In genomic region chr10:61063271-61063864, GRCm38 (mm10) we compare ENCODE assay signal across 30 mouse cellular contexts. TPM values are rescaled to one million over a fixed set of nuclear protein-coding genes. Genes with fewer than 3 reads are reported as not detected.
DNase-seq lines count a peak whose midpoint lies in the region; ATAC-seq and TF ChIP-seq lines count a peak whose summit lies in the region.
"Had no signal": no experiment of that assay in that cellular context is flagged by ENCODE, and none has a peak within 500 bp of the region (broad histone marks: within the 10 kb centered on the region; RNA-seq: fewer than 3 reads in every experiment).

No protein-coding gene starts in this region.

- no peak overlapping the region for H3K27ac ChIP-seq in heart, embryonic 11.5 days (ENCODE audit: low read depth, low read length)
- peak overlapping the region; percentile 37 for H3K27ac ChIP-seq in ES-E14 (ENCODE audit: insufficient read depth, low read depth, low read length, poor library complexity, severe bottlenecking)
- peak overlapping the region; percentile 77 for H3K27ac ChIP-seq in limb, embryonic 10.5 days
- no peak overlapping the region for H3K27ac ChIP-seq in forebrain, embryonic 15.5 days (replicated peaks)
- H3K27ac ChIP-seq: forebrain, embryonic 13.5 days; gastrocnemius, adult 2 months; heart, adult 2 months; heart, embryonic 15.5 days; hindbrain, embryonic 14.5 days; hindbrain, postnatal 0 days had no signal

- peaks cover 20% of the 10 kb centered on the region for H3K4me1 ChIP-seq in heart, embryonic 11.5 days (ENCODE audit: control insufficient read depth, insufficient read depth, low read length)
- H3K4me1 ChIP-seq in E14TG2a.4 (replicated peaks; ENCODE audit: low read depth, low read length) = peaks cover 79% of the 10 kb centered on the region
- peaks cover 5 to 45% of the 10 kb centered on the region in 2 experiments for H3K4me1 ChIP-seq in ES-E14 (ENCODE audit: control insufficient read depth in 2 of 2, insufficient read depth in 2 of 2, low read length in 2 of 2, poor library complexity in 1 of 2)
- H3K4me1 ChIP-seq in limb, embryonic 10.5 days = peaks cover 63% of the 10 kb centered on the region
- peaks cover 11% of the 10 kb centered on the region; the same call in 1 of the 2 replicates for H3K4me1 ChIP-seq in forebrain, embryonic 15.5 days

- H3K9me3 ChIP-seq in heart, embryonic 11.5 days (replicated peaks; ENCODE audit: control insufficient read depth, low read length) = no peaks in the 10 kb centered on the region
- H3K9me3 ChIP-seq in E14TG2a.4 (ENCODE audit: low read length) (no peaks in the 10 kb centered on the region), ES-E14 (ENCODE audit: control insufficient read depth, insufficient read depth, low read depth, low read length) (no peaks in the 10 kb centered on the region)
- H3K9me3 ChIP-seq in limb, embryonic 10.5 days (replicated peaks) = no peaks in the 10 kb centered on the region
- no peaks in the 10 kb centered on the region for H3K9me3 ChIP-seq in forebrain, embryonic 15.5 days
- H3K9me3 ChIP-seq: forebrain, embryonic 10.5 days; forebrain, embryonic 13.5 days; heart, embryonic 12.5 days; heart, embryonic 15.5 days; hindbrain, embryonic 10.5 days had no signal

- in situ Hi-C loops in ES-E14 (cut with MboI; ENCODE audit: low sequenced_read_pairs in 2 of 2, unreplicated experiment in 2 of 2) = loop anchor here (10.0 to 25.0 kb wide), 2 partner anchors 276 to 279 kb away; no protein-coding TSS in a partner anchor

- TF ChIP-seq CTCF in E14TG2a.4 (conservative IDR thresholded peaks at IDR 0.05; ENCODE audit: low read length) = no peak

- H3K9ac ChIP-seq in heart, embryonic 11.5 days (ENCODE audit: low read depth, low read length) = no peak overlapping the region
- H3K9ac ChIP-seq in ES-E14 (ENCODE audit: insufficient read depth, low read depth, low read length, poor library complexity, severe bottlenecking) = peak overlapping the region; percentile 17; the same call in 1 of the 2 replicates
- no peak overlapping the region for H3K9ac ChIP-seq in forebrain, embryonic 15.5 days (replicated peaks)
- H3K9ac ChIP-seq: forebrain, embryonic 13.5 days; forebrain, postnatal 0 days; heart, embryonic 12.5 days; heart, embryonic 15.5 days; hindbrain, embryonic 14.5 days had no signal

- H3K27me3 ChIP-seq in heart, embryonic 11.5 days (ENCODE audit: control insufficient read depth, insufficient read depth, low read length) = no peaks in the 10 kb centered on the region
- no peaks in the 10 kb centered on the region for H3K27me3 ChIP-seq in E14TG2a.4 (ENCODE audit: insufficient read depth, low read length)
- no peaks in the 10 kb centered on the region for H3K27me3 ChIP-seq in limb, embryonic 10.5 days (ENCODE audit: low read depth, poor library complexity, severe bottlenecking)
- H3K27me3 ChIP-seq in forebrain, embryonic 15.5 days = no peaks in the 10 kb centered on the region
- H3K27me3 ChIP-seq: forebrain, embryonic 13.5 days; heart, embryonic 12.5 days; heart, embryonic 15.5 days; Patski had no signal

- H3K36me3 ChIP-seq in heart, embryonic 11.5 days (ENCODE audit: control insufficient read depth, insufficient read depth, low read length) = no peaks in the 10 kb centered on the region
- H3K36me3 ChIP-seq in E14TG2a.4 (ENCODE audit: insufficient read depth, low read length) = peaks cover 3% of the 10 kb centered on the region; the same call in 1 of the 2 replicates
- H3K36me3 ChIP-seq in ES-E14 (ENCODE audit: control insufficient read depth, insufficient read depth, low read length, poor library complexity, severe bottlenecking) = no peaks in the 10 kb centered on the region
- no peaks in the 10 kb centered on the region for H3K36me3 ChIP-seq in limb, embryonic 10.5 days
- no peaks in the 10 kb centered on the region for H3K36me3 ChIP-seq in forebrain, embryonic 15.5 days
- H3K36me3 ChIP-seq: forebrain, embryonic 10.5 days; G1E; heart, embryonic 12.5 days; heart, embryonic 15.5 days; hindbrain, embryonic 10.5 days had no signal

- ATAC-seq in heart, embryonic 11.5 days (replicated peaks; ENCODE audit: insufficient number of reproducible peaks, low FRiP score, low TSS enrichment) = no peak
- ATAC-seq in forebrain, embryonic 15.5 days (replicated peaks) = no peak
- ATAC-seq: activated CD4-positive, CD25-positive, alpha-beta regulatory T cell, adult 4 months; forebrain, embryonic 13.5 days; forebrain, postnatal 0 days; hindbrain, postnatal 0 days; inflammation-experienced regulatory T-cells, adult 6 months; intestine, embryonic 16.5 days; Patski had no signal

- WGBS in heart, embryonic 11.5 days (ENCODE audit: insufficient replicate concordance) = 89% methylated on average over 10 of the region's 10 CpGs
- WGBS in limb, embryonic 10.5 days = 57% methylated on average over 10 of the region's 10 CpGs
- 70% methylated on average over 10 of the region's 10 CpGs for WGBS in forebrain, embryonic 15.5 days

- no peak overlapping the region for H3K4me2 ChIP-seq in heart, embryonic 11.5 days
- H3K4me2 ChIP-seq in forebrain, embryonic 15.5 days (replicated peaks) = no peak overlapping the region
- H3K4me2 ChIP-seq: forebrain, embryonic 13.5 days; heart, embryonic 12.5 days; heart, embryonic 15.5 days; hindbrain, embryonic 14.5 days had no signal

- peak; percentile 82 for DNase-seq in heart, adult 11 months
- DNase-seq in ES-E14 (ENCODE audit: low read depth, low spot score) = no peak
- DNase-seq in limb, embryonic 10.5 days (ENCODE audit: low spot score) = no peak
- no peak for DNase-seq in right cerebral cortex, postnatal 25 days
- DNase-seq: adrenal gland, adult 8-10 months; adrenal gland, postnatal 25 days; cerebellum, adult 11-12 months; cerebellum, adult 8-10 months; cerebellum, postnatal 10 days; forebrain, postnatal 0 days; gastrocnemius, adult 2 months; gastrocnemius, postnatal 14 days; heart, adult 2 months; heart, postnatal 10 days; heart, postnatal 36 days had no signal

- no peak overlapping the region for H3K4me3 ChIP-seq in heart, embryonic 11.5 days (ENCODE audit: low read depth, low read length)
- H3K4me3 ChIP-seq in E14TG2a.4 (replicated peaks; ENCODE audit: low read length) (peak overlapping the region; percentile 70), ES-E14 (ENCODE audit: insufficient read depth in 1 of 2, low read depth in 1 of 2, low read length in 2 of 2, poor library complexity in 1 of 2, severe bottlenecking in 1 of 2) (no peak overlapping the region)
- H3K4me3 ChIP-seq in limb, embryonic 10.5 days = no peak overlapping the region
- no peak overlapping the region for H3K4me3 ChIP-seq in forebrain, embryonic 15.5 days
- H3K4me3 ChIP-seq: forebrain, embryonic 10.5 days; forebrain, embryonic 13.5 days; gastrocnemius, adult 2 months; heart, adult 2 months; heart, embryonic 12.5 days; heart, embryonic 15.5 days; hindbrain, embryonic 10.5 days had no signal

TF ChIP-seq in ES-E14, 5 proteins besides CTCF, POLR2A, EP300 and RAD21:
- TF ChIP-seq MAFK (IDR thresholded peaks at IDR 0.05; ENCODE audit: insufficient read depth, low read depth, low read length) = no peak
- no peak for TF ChIP-seq HCFC1 (IDR thresholded peaks at IDR 0.05; ENCODE audit: borderline replicate concordance, insufficient read depth, low read length)
- TF ChIP-seq ZC3H11A (IDR thresholded peaks at IDR 0.05; ENCODE audit: borderline replicate concordance, low read depth, low read length) = no peak
- TF ChIP-seq CHD2 (IDR thresholded peaks at IDR 0.05; ENCODE audit: low read depth, low read length) = no peak
- TF ChIP-seq ZNF384 (IDR thresholded peaks at IDR 0.05; ENCODE audit: low read depth, low read length) = no peak
TF ChIP-seq in ES-E14: peak in this region for 0.

RNA-seq across cellular contexts. Expression of gene Pcbd1, which starts 25.8 kb away (rescaled TPM):
- polyA plus RNA-seq in heart, embryonic 11.5 days (2014; fragmentation: Nextera tagmentation; extraction: Ambion mirVana) = 66.4 and 71.2 TPM in 2 replicates
- total RNA-seq in ES-E14 (2012; rRNA removed) = 5.5 and 9.5 TPM in 2 replicates
- 19.3 and 22.1 TPM in 2 replicates for polyA plus RNA-seq in limb, embryonic 10.5 days (2016; fragmentation: Nextera tagmentation; extraction: Ambion mirVana)
- polyA plus RNA-seq in forebrain, embryonic 15.5 days (2015; fragmentation: Nextera tagmentation; extraction: Ambion mirVana) = 15.8 and 16.5 TPM in 2 replicates
- total RNA-seq: G1E had no signal
- polyA plus RNA-seq: activated CD4-positive, CD25-positive, alpha-beta regulatory T cell, adult 4 months; G1E had no signal

Comparison
In these comparisons a context has a peak if more than half of its experiments do, and no peak if none do; other contexts are left out.
1. H3K27ac ChIP-seq: peak in ES-E14 (single experiment) and limb, embryonic 10.5 days (single experiment); none in heart, embryonic 11.5 days (single experiment) and forebrain, embryonic 15.5 days (single experiment).